10 mouse cellular contexts compared by ENCODE assay signal in the genomic region with DNA sequence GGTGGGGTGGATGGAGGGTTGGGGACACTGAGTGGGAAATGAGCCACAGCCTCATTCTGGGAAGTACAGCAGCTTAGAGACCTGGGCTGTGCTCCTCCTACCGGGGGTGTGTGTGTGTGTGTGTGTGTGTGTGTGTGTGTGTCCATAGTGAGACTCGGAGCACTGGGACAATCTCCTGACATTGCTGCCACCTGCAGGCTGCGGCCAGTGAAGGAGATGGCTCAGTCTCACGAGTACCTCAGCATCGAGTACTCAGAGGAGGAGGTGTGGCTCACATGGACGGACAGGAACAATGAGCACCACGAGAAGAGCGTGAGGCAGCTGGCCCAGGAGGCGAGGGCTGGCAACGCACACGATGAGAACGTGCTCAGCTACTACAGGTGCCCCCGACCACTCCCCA. TPM values are rescaled to one million over a fixed set of nuclear protein-coding genes. Genes with fewer than 3 reads are reported as not detected.
DNase-seq lines count a peak whose midpoint lies in the region; ATAC-seq and TF ChIP-seq lines count a peak whose summit lies in the region.
"Had no signal": no experiment of that assay in that cellular context is flagged by ENCODE, and none has a peak within 500 bp of the region (broad histone marks: within the 10 kb centered on the region; RNA-seq: fewer than 3 reads in every experiment).

No protein-coding gene starts in this region.

- no peak for TF ChIP-seq POLR2A in cerebellum, adult 2 months (IDR thresholded peaks at IDR 0.05; ENCODE audit: borderline replicate concordance, insufficient read depth, low read length)
- no peak for TF ChIP-seq POLR2A in kidney, adult 2 months (IDR thresholded peaks at IDR 0.05; ENCODE audit: low read depth, low read length)

- H3K36me3 ChIP-seq in kidney, adult 2 months (ENCODE audit: control insufficient read depth, insufficient read depth, low read length): no peaks in the 10 kb centered on the region
- H3K36me3 ChIP-seq in heart, embryonic 12.5 days: peaks cover 16% of the 10 kb centered on the region

- H3K9me3 ChIP-seq in heart, embryonic 12.5 days (replicated peaks): no peaks in the 10 kb centered on the region
- H3K9me3 ChIP-seq: embryonic facial prominence, embryonic 13.5 days; limb, embryonic 15.5 days had no signal

- H3K9ac ChIP-seq in heart, embryonic 12.5 days: no peak overlapping the region
- H3K9ac ChIP-seq: embryonic facial prominence, embryonic 13.5 days; limb, embryonic 15.5 days had no signal

- H3K27me3 ChIP-seq in cerebellum, adult 2 months (ENCODE audit: control insufficient read depth, insufficient read depth, low read length): no peaks in the 10 kb centered on the region
- no peaks in the 10 kb centered on the region for H3K27me3 ChIP-seq in kidney, adult 2 months (replicated peaks; ENCODE audit: control insufficient read depth, insufficient read depth, low read length)
- no peaks in the 10 kb centered on the region for H3K27me3 ChIP-seq in heart, embryonic 12.5 days (replicated peaks)
- H3K27me3 ChIP-seq: embryonic facial prominence, embryonic 13.5 days; limb, embryonic 15.5 days had no signal

- peak; percentile 65; the same call in 1 of the 2 replicates for TF ChIP-seq CTCF in cerebellum, adult 2 months (IDR thresholded peaks at IDR 0.05; ENCODE audit: borderline replicate concordance, insufficient read depth, low read depth, low read length)
- TF ChIP-seq CTCF in kidney, adult 2 months (conservative IDR thresholded peaks at IDR 0.05; ENCODE audit: insufficient read depth, insufficient read length, low read depth, low read length): peak; percentile 51; the same call in 1 of the 2 replicates

- DNase-seq in cerebellum, adult 2 months: peak; percentile 57
- DNase-seq in cerebellum, adult 8-10 months: no peak
- DNase-seq in urinary bladder, postnatal 14 days (ENCODE audit: low spot score): peak; percentile 62
- no peak for DNase-seq in urinary bladder, postnatal 10 days (ENCODE audit: low spot score)
- peak; percentile 46 for DNase-seq in kidney, adult 2 months
- peak; percentile 63 to 66 for DNase-seq in lung, postnatal 4 days
- no peak for DNase-seq in gastrocnemius, postnatal 25 days

- ATAC-seq in heart, embryonic 12.5 days (ENCODE audit: insufficient number of reproducible peaks, low FRiP score): no peak

- H3K4me2 ChIP-seq in heart, embryonic 12.5 days: no peak overlapping the region
- H3K4me2 ChIP-seq: embryonic facial prominence, embryonic 13.5 days; limb, embryonic 15.5 days had no signal

- H3K4me1 ChIP-seq in cerebellum, adult 2 months (ENCODE audit: control insufficient read depth, insufficient read depth, low read length): peaks cover 8% of the 10 kb centered on the region
- no peaks in the 10 kb centered on the region for H3K4me1 ChIP-seq in kidney, adult 2 months (ENCODE audit: control insufficient read depth, insufficient read depth, low read length)
- H3K4me1 ChIP-seq in heart, embryonic 12.5 days (replicated peaks): peaks cover 6% of the 10 kb centered on the region
- H3K4me1 ChIP-seq: embryonic facial prominence, embryonic 13.5 days; limb, embryonic 15.5 days had no signal

- no peak overlapping the region for H3K4me3 ChIP-seq in cerebellum, adult 2 months (replicated peaks; ENCODE audit: insufficient read depth, low read depth, low read length)
- no peak overlapping the region for H3K4me3 ChIP-seq in kidney, adult 2 months (ENCODE audit: insufficient read depth, low read depth, low read length)
- H3K4me3 ChIP-seq in heart, embryonic 12.5 days: no peak overlapping the region
- H3K4me3 ChIP-seq: embryonic facial prominence, embryonic 13.5 days; limb, embryonic 15.5 days had no signal

- 22% methylated on average over 13 of the region's 13 CpGs for WGBS in cerebellum, adult 2 months
- 27% methylated on average over 12 of the region's 13 CpGs for WGBS in kidney, adult 2 months
- WGBS in heart, embryonic 12.5 days: 41% methylated on average over 13 of the region's 13 CpGs

- no peak overlapping the region for H3K27ac ChIP-seq in cerebellum, adult 2 months (ENCODE audit: insufficient read depth, low read length)
- no peak overlapping the region for H3K27ac ChIP-seq in kidney, adult 2 months (ENCODE audit: insufficient read depth, low read depth, low read length)
- no peak overlapping the region for H3K27ac ChIP-seq in heart, embryonic 12.5 days (ENCODE audit: poor library complexity, severe bottlenecking)
- H3K27ac ChIP-seq: embryonic facial prominence, embryonic 13.5 days; limb, embryonic 15.5 days had no signal

RNA-seq across cellular contexts. Expression of gene Uqcc2, which starts 38.0 kb away (rescaled TPM):
- polyA plus RNA-seq in cerebellum, adult 2 months (2012; rRNA removed): 316 and 330 TPM in 2 replicates
- 208 and 218 TPM in 2 replicates for polyA plus RNA-seq in kidney, adult 2 months (2012; rRNA removed)
- 100 to 1,000 TPM; 356 to 366 TPM for total RNA-seq in gastrocnemius, postnatal 25 days (2021)
- polyA plus RNA-seq in heart, embryonic 12.5 days (2016; fragmentation: Nextera tagmentation; extraction: Ambion mirVana): 294 and 296 TPM in 2 replicates

RNA-seq across cellular contexts. Expression of gene Itpr3, which starts 38.6 kb away (rescaled TPM):
- polyA plus RNA-seq in cerebellum, adult 2 months (2012; rRNA removed): 6.5 and 7.6 TPM in 2 replicates
- polyA plus RNA-seq in kidney, adult 2 months (2012; rRNA removed): 4.4 and 6.9 TPM in 2 replicates
- total RNA-seq in gastrocnemius, postnatal 25 days (2021): 1 to 10 TPM; 1.6 to 2.4 TPM
- 3.1 and 4.4 TPM in 2 replicates for polyA plus RNA-seq in heart, embryonic 12.5 days (2016; fragmentation: Nextera tagmentation; extraction: Ambion mirVana)

Comparison
In these comparisons a context has a peak if more than half of its experiments do, and no peak if none do; other contexts are left out.
1. DNase-seq: peak in cerebellum, adult 2 months (2 of 2), urinary bladder, postnatal 14 days (single experiment), kidney, adult 2 months (single experiment) and lung, postnatal 4 days (2 of 2); none in cerebellum, adult 8-10 months (single experiment), urinary bladder, postnatal 10 days (single experiment) and gastrocnemius, postnatal 25 days (single experiment).